ENCODE assay signal across 8 mouse cellular contexts in the genomic region with DNA sequence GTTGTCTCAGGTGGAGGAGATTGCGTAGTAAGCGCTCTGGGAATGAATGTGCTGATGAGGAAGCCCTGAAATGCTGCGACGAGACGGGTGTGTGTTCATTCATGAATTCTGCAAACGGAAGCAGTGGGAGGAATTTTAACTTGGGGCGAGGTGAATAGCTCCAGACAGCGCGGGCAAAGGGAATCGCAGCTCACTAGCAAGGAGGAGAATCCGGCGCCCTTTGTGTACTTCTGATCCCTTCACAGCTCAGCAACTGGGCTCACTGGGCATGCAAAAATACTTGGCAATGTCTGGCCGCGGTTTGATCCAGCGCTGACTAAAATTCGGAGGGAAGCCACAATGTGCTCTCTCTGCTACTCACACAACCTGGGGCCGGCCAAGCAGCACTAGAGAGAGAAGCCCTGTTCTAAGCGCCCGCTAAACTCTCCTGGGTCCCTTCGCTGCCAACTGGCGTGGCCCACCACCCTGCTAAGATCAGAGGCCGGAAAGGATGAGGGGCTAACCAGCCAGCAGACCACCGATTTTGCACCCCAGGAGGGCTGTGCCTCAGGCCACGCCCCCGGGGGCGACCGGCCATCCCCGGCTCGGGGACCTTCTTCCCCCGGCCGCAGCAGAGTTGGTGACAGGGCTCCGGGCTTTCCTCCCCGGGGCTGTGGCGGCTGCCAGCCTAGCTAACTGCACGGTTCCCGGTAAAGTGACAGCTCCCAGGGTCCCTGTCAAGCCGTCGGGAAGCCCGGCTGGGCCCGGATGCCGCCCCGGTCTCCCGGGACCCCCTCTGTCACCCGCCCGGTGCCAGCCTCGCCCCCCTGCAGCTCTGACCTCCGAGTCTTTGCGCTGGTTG. TPM values are rescaled to one million over a fixed set of nuclear protein-coding genes. Genes with fewer than 3 reads are reported as not detected.
DNase-seq lines count a peak whose midpoint lies in the region; ATAC-seq lines count a peak whose summit lies in the region.

A gene (plus strand): TSS at position 641 of the 841 bp plus-strand sequence.

- peak; percentile 21 for ATAC-seq in activated CD4-positive, CD25-positive, alpha-beta regulatory T cell, adult 4 months
- 0 out of 2 replicates have a peak, but pooled peaks have one; percentile 27 for ATAC-seq in erythroid progenitor cell, adult 5-6 weeks (replicated peaks; ENCODE audit: low FRiP score, poor library complexity, severe bottlenecking)
- peak; percentile 86 for ATAC-seq in hindbrain, embryonic 12.5 days (ENCODE audit: low FRiP score)

- H3K4me1 ChIP-seq in hindbrain, embryonic 12.5 days = peaks cover 15% of the 10 kb centered on the region

- H3K4me2 ChIP-seq in hindbrain, embryonic 12.5 days (replicated peaks) = peak within 1 kb of the TSS; percentile 70

- H3K36me3 ChIP-seq in hindbrain, embryonic 12.5 days = peaks cover 36% of the 10 kb centered on the region

- H3K27me3 ChIP-seq in hindbrain, embryonic 12.5 days = no peaks in the 10 kb centered on the region

- peak within 1 kb of the TSS; percentile 97 for H3K27ac ChIP-seq in hindbrain, embryonic 12.5 days

- peak; percentile 35 for DNase-seq in layer of hippocampus, adult 11-12 months (ENCODE audit: low spot score)
- DNase-seq in layer of hippocampus, adult 9-10 months (ENCODE audit: low spot score) = no peak
- DNase-seq in layer of hippocampus, postnatal 10 days (ENCODE audit: low spot score in 2 of 2) = peak; percentile 51 to 64
- DNase-seq in lung, postnatal 14 days = peak; percentile 40
- DNase-seq in right cerebral cortex, postnatal 4 days = peak; percentile 40

- H3K9ac ChIP-seq in hindbrain, embryonic 12.5 days = peak within 1 kb of the TSS; percentile 93

- peak within 1 kb of the TSS; percentile 87 for H3K4me3 ChIP-seq in hindbrain, embryonic 12.5 days

- WGBS in hindbrain, embryonic 12.5 days = 1% methylated on average over 48 of the region's 48 CpGs

- H3K9me3 ChIP-seq in hindbrain, embryonic 12.5 days (replicated peaks) = no peaks in the 10 kb centered on the region

RNA-seq across cellular contexts. Expression of the gene that starts here (rescaled TPM):
- not detected for polyA plus RNA-seq in activated CD4-positive, CD25-positive, alpha-beta regulatory T cell, adult 4 months (2017; shearing (Covaris generic))
- not detected in 2 replicates for total RNA-seq in erythroid progenitor cell, adult 5-6 weeks (2015; ENCODE audit: low replicate concordance)
- not detected in 2 replicates for total RNA-seq in erythroid progenitor cell, adult 5-6 weeks (2017; ENCODE audit: low replicate concordance)
- not detected in 2 replicates for polyA plus RNA-seq in hindbrain, embryonic 12.5 days (2016; fragmentation: Nextera tagmentation; extraction: Ambion mirVana)
- total RNA-seq in layer of hippocampus, postnatal 10 days (2021) = not detected

Comparison
In these comparisons a context has a peak if more than half of its experiments do, and no peak if none do; other contexts are left out.
1. Peak in ATAC-seq in activated CD4-positive, CD25-positive, alpha-beta regulatory T cell, adult 4 months; RNA of the gene not detected or under 1 TPM.
2. Peak in ATAC-seq in erythroid progenitor cell, adult 5-6 weeks; RNA of the gene not detected or under 1 TPM.
3. Peak in ATAC-seq, H3K4me3 ChIP-seq, H3K27ac ChIP-seq, H3K9ac ChIP-seq and H3K4me2 ChIP-seq in hindbrain, embryonic 12.5 days; RNA of the gene not detected or under 1 TPM.
4. Peak in DNase-seq in layer of hippocampus, postnatal 10 days; RNA of the gene not detected or under 1 TPM.
5. ATAC-seq: peak in every context shown above with its lines; median percentile 86 in hindbrain, embryonic 12.5 days; 27 in erythroid progenitor cell, adult 5-6 weeks; 21 in activated CD4-positive, CD25-positive, alpha-beta regulatory T cell, adult 4 months.